Mouse (Mus musculus) CD4-positive helper T cell, adult 2 months (primary cell): ENCODE results near the gene Manba.
"Not testable (repeated sequence)": the region's sequence is repeated elsewhere in the genome, so short reads cannot be mapped to it uniquely, and the experiment has no call there.

Experiments used
- DNase-seq: peaks from one replicate; pipeline ENCODE4 v3.0.0-alpha.2; 2012; ENCODE audit warnings: low read depth, missing footprints, low spot score

Manba gene

DNA sequence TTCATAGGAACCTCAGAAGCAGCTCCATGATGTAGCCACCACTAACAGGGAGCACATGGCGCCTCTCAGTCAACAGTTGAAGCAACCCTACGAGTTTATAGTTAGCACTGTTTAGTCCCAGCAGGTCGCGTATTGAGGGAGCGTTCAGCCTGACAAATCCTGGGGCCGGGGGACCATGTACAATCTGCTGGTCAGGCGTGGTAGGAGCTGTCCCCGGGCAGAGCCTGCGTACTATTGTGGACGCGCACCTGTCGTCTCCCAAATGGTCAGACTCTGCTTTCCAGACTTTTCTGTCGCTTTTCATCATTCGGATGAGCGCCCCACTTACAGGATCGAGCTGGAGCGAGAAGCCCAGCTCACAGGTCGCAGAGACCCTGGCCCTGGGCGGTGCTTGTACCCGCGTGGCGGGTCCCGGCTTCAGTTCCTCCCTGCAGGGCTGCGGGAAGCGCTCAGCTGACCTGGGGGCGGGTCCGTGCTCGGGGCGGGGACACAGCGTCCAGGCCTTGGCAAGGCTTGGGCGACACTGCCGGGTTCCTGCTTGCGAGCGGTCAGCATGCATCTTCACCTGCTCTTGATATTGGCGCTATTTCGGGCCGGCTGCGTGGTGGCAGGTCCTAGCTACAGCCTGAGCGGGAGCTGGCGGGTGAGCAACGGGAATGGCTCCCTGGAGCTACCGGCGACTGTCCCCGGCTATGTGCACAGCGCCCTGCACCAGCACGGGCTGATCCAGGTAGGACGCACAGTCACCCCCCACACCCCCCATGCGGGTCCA, at the start of gene Manba:
TSS of gene Manba (plus strand) at position 484 of the 772 bp plus-strand sequence.
- peak; percentile 79 for DNase-seq

DNA sequence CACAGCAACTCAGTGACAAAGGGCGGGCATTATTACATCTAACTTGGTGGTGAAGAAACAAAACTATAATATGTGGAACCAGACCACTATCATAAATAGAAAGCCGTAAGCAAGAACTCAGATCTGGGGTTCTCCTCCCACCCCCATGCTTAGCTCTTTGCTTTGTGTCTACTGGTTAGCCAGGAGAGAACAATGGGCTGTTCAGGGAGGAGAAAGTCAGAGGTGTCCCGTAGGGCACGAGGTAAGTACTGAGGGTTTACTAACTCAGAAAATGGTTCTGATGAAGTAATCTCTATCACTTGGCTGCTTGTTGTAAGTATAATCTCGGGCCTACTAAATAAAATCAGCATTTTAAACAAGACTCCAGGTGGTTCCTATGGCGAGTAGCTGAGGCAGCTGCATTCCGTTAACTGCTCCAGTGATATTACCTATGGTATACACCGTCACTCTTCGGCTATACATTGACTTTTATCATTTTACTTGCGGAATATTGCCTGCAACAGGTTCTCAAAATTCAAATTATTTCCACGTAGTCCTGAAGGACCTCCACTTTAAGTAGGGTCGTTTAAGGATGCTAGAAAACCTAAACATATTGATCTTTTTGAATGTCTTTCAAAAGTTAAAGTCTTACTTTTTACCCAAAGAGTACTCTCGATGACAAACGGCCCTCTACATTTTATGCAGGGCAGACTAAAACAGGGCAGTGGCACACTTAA, 48.4 kb upstream of the Manba start:
- DNase-seq = no peak

GRCm38 (mm10) chr3:135437758-135438495, 47.5 kb upstream of the Manba start, which contains the start of gene Ube2d3:
Gene Ube2d3 (plus strand): TSS chr3:135438149.
- peak; percentile 100 for DNase-seq

- DNase-seq = peak; percentile 97
Observed at GRCm38 (mm10) chr3:135438531-135438912, 46.9 kb upstream of the Manba start.

GRCm38 (mm10) chr3:135438913-135439531, 46.4 kb upstream of the Manba start:
- DNase-seq = peak; percentile 95

- DNase-seq = no peak
Observed at GRCm38 (mm10) chr3:135439651-135440050, 45.8 kb upstream of the Manba start.

DNA sequence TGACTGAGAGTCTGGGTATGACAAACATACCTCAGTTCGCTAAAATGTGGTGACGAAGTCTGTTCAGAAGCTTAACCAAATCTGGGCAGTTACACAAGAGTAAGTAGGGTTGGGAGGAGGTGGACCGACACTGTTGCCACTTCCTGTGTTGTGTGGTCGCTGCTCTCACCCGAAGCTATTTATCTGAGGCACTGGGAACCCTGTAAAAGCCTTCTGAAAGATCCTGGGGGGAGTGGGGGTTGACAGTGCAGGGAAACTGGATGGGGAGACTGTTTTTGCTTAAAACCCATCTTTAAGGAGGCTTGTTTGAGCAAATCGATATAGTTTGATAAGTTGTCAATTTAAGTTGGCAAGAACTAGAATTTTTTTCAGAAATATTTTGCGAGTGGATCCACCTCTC, 45.2 kb upstream of the Manba start:
- DNase-seq = peak; percentile 86

GRCm38 (mm10) chr3:135440621-135441020, 44.8 kb upstream of the Manba start:
- DNase-seq = no peak

DNA sequence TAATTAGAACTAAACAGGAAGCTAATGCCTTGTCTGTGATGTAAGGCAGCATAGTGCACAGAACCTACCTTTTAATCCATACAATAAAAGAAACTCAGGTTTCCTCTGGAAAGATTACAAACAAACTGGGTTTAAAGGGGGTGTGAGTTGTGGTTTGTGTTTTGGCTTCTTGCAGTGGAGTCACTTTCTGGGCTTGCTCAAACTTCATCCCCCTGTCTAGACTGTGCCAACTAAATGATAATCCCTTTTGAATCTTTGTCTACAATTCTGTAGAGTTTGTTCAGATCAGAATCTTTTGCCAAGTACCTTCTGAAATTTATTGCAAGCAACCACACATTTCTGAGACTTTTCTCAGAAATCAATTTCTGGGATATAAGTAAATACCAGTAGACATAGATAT, 40.5 kb upstream of the Manba start:
- DNase-seq = peak; percentile 28

GRCm38 (mm10) chr3:135458981-135459380, 26.4 kb upstream of the Manba start:
- DNase-seq = no peak

DNA sequence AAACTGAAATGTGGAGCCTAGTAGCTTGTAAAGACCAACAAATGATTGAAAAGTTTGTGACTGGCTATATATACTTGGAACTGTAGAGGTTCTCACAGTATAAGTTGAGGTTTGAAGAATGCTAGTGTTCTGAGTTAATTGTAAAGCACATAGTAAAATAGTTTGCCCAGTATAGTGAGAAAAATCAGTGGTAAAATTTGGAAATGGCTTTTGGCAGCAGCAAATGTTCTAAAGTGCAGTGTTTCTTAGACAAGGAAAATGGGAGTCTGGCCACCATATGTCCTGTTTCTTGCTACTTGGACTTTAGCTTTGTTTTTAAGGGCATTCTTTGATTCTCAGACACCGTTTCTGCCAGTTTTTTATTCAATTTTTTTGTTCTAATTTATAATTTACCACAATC, 17.0 kb upstream of the Manba start:
- no peak for DNase-seq

GRCm38 (mm10) chr3:135469146-135469545, 16.3 kb upstream of the Manba start:
- DNase-seq = no peak

GRCm38 (mm10) chr3:135469974-135470373, 15.4 kb upstream of the Manba start:
- no peak for DNase-seq

GRCm38 (mm10) chr3:135470823-135471222, 14.6 kb upstream of the Manba start:
- DNase-seq = no peak

DNA sequence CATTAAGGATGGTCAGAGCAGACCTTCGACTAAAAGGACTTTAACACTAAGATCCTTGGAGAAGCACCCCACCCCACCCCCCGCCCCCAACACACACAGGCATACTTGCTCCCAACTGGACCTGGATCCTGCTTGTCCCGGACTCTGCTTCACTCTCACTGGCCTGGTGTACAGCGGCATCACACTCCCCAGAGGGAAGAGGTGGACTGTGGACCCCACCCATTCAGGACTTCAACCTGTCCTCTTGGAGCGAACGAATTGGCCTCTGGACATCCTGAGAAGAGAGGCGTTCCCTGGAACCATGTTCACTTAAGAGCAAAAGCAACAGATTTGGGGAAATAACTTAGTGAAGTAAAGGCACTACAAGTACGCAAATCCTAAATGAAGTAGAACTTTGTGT, 10.4 kb upstream of the Manba start:
- DNase-seq = no peak

- DNase-seq = no peak
Observed at GRCm38 (mm10) chr3:135476286-135476685, 9.1 kb upstream of the Manba start.

GRCm38 (mm10) chr3:135476977-135477376, 8.4 kb upstream of the Manba start:
- DNase-seq = no peak

DNA sequence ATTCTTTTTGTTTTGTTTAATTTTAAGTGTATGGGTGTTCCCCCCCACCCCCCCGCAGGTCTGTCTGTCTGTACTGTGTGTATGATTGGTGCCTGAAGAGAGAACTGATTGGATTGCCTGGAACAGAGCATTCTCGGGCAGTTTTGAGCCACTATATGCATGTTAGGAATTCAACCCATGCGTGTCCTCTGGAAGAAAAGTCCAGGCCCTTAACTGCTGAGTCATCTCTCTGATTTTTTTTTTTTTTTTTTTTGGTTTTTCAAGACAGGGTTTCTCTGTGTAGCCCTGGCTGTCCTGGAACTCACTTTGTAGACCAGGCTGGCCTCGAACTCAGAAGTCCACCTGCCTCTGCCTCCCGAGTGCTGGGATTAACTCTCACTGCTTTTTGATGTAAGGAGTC, 6.3 kb upstream of the Manba start:
- not testable (repeated sequence) for DNase-seq

DNA sequence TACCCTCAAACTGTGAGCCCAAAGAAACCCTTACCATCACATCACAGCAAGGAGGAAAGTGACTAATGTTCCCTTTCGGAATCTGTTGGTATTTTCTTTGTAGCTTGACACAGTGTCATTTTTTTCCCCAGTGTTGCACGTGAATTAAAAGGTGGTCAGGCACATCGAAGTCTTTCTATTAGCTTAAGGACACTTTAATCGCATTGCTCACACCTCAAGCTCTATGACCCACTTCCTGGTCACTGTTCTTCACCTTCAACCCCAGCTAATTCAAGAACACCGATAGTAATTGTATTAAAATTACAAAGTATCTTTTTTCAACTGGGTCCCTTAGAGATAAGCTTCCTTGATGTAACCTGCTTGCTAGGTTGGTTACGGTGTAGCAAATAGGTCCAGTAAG, 4.6 kb upstream of the Manba start:
- no peak for DNase-seq

GRCm38 (mm10) chr3:135481608-135482007, 3.8 kb upstream of the Manba start:
- DNase-seq = no peak

DNA sequence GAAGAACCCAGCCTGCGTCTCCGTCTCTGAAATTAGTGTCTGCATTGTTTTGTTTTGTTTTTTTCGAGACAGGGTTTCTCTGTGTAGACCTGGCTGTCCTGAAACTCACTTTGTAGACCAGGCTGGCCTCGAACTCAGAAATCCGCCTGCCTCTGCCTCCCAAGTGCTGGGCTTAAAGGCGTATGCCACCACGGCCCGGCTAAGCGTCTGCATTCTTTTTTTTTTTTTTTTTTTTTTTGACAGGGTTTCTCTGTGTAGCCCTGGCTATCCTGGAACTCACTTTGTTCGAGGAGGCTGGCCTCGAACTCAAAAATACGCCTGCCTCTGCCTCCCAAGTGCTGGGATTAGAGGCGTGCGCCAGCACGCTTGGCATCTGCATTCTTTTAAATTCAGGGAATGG, 761 bp upstream of the Manba start:
- DNase-seq = not testable (repeated sequence)

DNA sequence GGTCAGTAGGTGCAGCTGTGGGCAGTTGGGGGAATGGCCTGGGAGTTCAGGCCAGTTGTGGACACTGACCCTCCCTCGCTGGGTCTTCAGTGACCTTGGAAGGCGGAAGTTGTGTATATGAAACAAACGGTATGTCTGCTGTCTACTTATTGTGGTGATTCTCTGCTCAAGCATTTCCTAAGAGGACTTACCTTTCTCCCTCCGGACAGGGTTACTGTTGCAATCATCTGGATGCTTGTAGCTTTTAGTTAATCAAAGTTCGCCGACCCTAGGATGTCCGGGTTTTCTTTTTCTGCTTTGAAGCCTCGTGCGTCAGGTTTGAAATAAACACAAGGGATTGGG, 460 bp downstream of the Manba start:
- DNase-seq = no peak
